Mouse (Mus musculus) heart, adult 8-10 months (tissue): ENCODE results near the gene Lancl3. TPM values are rescaled to one million over a fixed set of nuclear protein-coding genes. Genes with fewer than 3 reads are reported as not detected.

Experiments used
- DNase-seq: peaks from one replicate; pipeline ENCODE4 v3.0.0; 2022; ENCODE audit warnings: low spot score
- total RNA-seq, 4 experiments: library from RNA; stranded (reverse); gene quantifications; 2 replicates each; pipeline ENCODE4 v1.2.4; 2022

Gene Lancl3
- 1 to 10 TPM; 2.7 to 6.0 (median 5.0) TPM for total RNA-seq

DNA sequence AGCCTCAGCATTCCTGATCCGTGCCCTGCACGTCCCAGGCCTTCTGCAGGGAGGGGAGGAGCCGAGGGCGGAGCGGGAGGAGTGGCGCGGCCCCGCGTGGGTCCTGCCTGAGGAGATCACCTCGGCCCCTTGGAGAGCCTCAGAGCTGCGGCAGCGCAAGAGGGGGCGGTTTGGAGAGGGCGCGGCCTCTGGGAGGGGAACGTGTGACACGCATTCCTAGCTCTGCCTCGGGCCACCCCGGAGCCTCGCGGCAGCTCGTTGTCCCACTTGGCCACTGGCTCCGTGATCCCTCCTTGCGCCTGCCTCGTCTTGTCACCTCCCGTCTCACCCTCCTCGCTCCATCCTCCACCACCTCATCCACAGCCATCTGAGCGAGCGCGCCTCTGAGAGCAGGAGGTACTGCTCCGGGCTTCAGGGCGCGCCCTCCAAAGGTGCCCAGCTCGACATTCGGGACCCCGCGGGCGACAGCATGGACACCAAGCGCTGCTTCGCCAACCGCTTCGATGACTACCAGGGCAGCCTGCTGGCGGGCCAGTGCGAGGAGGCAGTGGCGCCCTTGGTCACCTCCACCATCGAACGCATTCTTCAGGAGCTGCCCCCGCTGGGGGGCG, at the start of gene Lancl3:
Gene Lancl3 (plus strand): TSS at position 142 of the 611 bp plus-strand sequence.
- DNase-seq, result no peak

- DNase-seq, result no peak
Observed at GRCm38 (mm10) chrX:9179011-9179410, 20.7 kb upstream of the Lancl3 start.

- DNase-seq, result no peak
Observed at GRCm38 (mm10) chrX:9181570-9181969, 18.1 kb upstream of the Lancl3 start.

GRCm38 (mm10) chrX:9200380-9200917, 747 bp downstream of the Lancl3 start:
- no peak for DNase-seq

DNA sequence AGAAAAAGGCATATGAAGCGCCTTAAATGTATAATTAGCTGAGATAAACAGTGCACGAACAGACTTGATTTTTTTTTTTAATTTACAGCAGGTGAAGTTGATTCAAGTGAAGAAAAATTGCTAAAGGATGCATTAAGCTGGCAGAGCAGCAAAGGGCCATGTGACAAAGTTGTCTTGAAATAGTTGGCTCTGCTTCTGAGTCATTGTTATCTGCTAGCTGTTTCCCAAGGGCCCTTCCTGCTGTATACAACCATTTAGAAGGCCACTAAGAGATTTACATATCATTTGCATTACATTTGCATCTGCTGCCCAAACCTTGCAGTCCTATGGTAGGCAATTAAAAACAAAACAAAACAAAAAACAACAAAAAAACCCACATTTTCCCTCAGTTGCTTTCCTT, 2.3 kb downstream of the Lancl3 start:
- no peak for DNase-seq

DNA sequence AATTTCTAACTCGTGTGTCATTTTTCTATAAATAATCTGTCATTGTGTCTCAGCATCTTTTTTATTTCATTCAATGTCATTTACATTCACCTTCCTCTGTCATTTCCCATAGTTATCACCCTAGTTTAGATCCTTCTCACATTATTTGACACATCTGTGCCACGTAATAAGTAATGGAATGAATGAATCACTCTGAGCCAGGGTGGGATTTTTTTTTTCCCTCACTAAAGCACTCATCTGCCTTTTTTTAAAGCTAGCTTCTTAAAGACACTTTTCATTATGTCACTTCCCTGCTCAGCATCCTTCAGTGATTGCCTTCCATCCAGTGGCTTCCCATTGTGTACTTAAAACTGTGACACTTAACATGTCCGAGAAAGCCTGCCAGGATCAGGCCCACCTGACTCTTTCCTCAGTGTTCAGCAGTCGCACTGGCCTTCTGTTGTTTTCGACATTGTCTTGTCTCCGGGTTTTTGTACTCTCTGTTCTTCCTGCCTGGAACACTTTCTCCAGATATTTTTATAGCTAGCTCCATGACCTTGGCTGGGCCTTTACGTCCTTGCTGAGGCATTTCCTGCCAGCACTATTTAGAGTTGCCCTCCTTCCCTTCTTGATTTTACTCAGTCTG, 3.2 kb downstream of the Lancl3 start:
- DNase-seq, result peak; percentile 70

- peak; percentile 46 for DNase-seq
Observed at GRCm38 (mm10) chrX:9205121-9205520, 5.4 kb downstream of the Lancl3 start.

GRCm38 (mm10) chrX:9216244-9216643, 16.5 kb downstream of the Lancl3 start:
- no peak for DNase-seq

- DNase-seq, result no peak
Observed at GRCm38 (mm10) chrX:9219570-9219969, 19.9 kb downstream of the Lancl3 start.

DNA sequence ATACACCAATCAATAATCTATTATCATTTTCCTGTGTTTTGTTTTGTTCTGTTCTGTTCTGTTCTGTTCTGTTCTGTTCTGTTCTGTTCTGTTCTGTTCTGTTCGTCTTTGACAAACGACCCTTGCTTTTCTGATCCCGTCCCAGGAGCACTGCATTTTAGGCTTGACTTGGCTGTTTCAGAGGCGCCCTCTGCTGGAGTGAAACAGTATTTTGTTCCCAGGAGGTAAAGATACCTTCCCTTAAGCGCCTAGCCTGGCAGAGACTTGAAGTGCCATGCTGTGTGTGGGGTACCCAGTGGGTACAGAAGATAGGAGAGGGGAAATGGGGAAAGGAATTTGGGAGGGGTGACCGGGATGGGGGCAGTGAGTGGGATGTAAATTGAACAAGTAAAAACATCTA, 21.5 kb downstream of the Lancl3 start:
- peak; percentile 45 for DNase-seq

DNA sequence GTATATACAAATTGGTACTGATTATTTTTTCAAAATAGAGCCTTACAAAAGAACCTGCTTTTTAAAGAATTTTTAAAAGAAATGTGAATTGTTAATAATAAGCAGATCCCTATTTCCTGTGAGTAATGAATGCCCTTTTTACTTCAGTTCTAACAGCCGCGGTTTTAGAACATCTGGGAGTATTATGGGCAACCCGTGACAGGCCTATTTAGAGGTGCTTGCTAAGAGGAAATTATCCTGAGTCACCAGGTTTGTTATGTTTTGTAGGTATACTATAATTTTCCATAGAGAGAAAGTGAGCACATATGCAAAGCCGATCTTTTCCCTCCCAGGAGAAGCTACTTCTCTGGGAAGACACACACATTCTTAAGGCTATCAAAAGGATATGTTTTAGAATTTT, 22.0 kb downstream of the Lancl3 start:
- DNase-seq, result no peak

GRCm38 (mm10) chrX:9222412-9223221, 22.9 kb downstream of the Lancl3 start:
- DNase-seq, result no peak

DNA sequence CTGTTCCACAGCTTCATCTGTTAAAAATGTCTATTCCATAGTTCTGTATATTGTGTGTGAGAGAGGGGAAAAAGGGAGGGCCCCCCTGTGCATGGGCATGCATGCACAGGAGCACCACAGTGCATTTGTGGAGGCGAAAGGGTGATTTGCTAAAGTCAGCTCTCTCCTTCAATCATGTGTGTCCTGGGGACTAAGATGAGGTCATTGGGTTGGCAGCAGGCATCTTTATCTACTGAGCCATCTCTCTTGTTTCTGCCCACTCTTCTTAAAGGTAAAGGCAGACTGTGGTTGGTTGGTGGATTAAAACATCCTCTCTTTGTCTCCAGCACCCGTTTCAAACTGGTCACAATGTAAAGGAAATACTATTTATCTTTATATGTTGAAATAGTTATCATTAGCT, 27.4 kb downstream of the Lancl3 start:
- no peak for DNase-seq

GRCm38 (mm10) chrX:9240737-9241591, 41.3 kb downstream of the Lancl3 start:
- DNase-seq, result no peak

DNA sequence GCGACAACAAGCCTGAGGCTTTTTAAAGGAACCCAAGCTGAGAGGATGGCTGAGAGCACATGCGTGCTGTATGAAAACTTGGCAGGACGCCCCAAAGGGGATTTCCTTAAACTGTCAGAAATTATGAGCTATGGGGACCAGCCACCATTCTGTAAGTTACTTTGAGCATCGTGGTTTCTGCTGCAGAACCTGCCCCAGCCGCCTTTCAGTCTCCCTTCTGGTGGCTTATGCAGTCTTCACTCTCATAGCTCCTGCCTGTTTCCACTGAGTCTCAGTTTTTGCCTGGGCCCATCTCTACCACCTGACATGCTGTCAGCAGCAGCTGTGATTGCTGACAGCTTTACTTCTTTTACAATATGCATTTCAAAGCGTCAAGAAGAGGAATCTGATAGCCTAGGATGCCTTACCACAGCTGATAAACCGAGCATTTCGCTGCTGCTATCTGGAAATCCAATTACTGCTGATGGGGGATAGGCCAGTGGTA, 43.7 kb downstream of the Lancl3 start:
- DNase-seq, result no peak

DNA sequence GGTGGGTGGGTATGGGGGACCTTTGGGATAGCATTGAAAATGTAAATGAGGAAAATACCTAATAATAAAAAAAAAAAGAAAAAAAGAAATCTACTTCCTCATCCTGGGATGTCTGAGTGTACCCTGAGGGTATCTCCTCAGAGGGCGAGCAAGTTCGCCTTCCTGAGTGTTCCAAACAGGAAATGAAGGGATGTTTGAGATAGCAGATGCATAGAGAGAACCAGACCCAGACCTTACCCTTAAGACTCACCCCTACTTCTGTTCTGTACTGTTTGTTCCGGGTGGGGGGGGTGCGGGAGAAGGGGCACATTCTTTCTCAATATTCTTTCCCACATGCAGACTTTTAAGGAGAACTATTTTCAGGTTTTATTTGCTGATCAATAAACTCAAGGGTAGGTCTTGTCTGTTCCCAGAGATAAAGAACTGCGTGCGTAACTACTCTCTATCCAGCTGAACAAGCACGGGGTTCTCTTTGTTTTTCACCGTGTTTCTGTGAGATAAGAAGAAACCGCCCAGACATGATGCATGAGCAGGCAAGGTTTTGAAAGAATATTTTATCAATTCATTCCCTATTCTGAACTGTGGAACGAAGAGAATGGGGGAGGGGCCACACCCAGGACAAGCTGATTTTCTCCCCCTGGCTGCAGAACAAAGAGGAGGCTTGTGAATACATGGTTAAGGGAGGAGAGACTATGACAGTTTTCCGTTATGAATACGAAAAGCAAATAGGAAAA, 45.1 kb downstream of the Lancl3 start:
- no peak for DNase-seq

- DNase-seq, result no peak
Observed at GRCm38 (mm10) chrX:9248911-9249310, 49.2 kb downstream of the Lancl3 start.

DNA sequence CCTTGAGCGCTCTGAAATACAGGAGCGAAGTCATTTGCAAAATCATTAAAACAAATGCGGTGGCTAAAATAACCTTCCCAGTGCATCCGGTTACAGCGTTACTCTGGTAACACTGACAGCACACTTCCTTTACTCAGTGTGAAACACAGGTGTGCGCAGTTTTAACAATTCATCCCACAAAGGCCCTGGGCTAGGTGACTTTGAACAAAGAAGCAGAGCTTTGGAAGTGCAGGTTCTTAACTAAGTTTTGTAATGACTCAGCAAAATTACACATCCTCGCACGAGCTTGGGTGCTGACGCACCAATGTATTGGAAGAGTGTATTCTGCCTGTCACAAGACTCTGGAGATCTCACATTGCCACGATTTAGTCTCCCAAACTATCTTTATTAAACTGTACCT, 54.3 kb downstream of the Lancl3 start:
- DNase-seq, result no peak

DNA sequence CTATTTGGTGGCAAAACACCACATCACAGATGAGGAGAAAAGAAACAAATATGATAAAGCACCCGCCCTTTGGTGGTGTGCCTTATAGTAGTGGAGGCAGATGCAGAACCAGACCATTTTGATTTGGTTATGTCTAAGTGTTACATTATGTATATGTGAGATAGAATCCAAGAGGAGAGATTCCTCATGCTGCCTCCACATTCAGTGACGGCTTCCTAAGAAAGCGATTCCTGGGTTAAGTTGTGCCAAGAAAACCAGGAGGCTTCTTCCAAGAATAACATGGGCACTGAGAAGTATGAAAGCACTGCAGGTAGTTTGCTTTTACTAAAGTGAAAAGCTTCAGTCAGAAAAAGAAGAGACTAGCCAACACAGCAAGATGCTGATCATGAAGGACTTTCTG, 55.2 kb downstream of the Lancl3 start:
- no peak for DNase-seq

DNA sequence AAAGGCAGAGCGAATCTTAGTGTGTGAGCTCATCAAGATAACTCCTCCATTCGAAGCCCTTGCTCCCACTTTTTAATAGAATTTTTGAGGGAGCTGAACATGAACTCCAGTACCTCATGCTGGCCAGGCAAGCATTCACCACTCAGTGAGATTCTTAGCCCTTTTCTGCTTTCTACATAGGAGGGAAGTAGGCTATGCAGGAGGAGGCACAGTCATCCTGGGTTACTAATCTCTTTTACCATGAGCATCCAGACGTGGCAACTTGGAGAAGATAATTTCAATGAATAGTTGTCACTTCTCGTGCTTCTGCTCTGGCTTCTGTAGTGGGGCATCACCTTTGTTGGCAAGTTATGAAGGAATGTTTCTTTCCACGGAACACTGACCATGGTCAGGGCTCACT, 57.1 kb downstream of the Lancl3 start, which contains the start of gene Gm14862:
Gene Gm14862 (minus strand): TSS at position 134 of the 400 bp plus-strand sequence.
- no peak for DNase-seq

- DNase-seq, result no peak
Observed at GRCm38 (mm10) chrX:9257831-9258230, 58.1 kb downstream of the Lancl3 start.
